Mouse (Mus musculus): ENCODE measurements at regions not wholly inside any gene's neighbourhood (a gene's known extent, or its start where the extent isn't known, plus 50 kb on each side); places are given as distances from the start of the nearest gene placed in this dataset.

DNA sequence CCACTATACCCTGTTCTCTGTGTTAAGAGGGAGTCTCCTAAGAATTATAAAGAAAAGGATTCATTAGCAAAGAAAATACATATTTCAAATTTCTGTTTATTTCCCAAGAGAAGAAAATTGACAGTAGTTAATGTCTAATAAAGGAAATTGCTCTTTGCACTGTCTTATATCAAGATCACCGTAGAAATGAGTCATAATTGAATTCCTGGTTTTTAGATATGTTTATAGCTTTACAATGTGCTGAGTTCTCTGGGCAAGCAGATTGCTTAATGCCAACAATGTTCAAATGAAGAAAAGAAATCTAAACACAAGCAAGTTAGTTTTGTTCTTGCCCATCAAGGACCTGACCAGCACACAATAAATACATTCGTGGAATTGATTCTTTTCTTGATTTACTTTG, 350.1 kb upstream of the Cited2 start:
- no peak for DNase-seq

DNA sequence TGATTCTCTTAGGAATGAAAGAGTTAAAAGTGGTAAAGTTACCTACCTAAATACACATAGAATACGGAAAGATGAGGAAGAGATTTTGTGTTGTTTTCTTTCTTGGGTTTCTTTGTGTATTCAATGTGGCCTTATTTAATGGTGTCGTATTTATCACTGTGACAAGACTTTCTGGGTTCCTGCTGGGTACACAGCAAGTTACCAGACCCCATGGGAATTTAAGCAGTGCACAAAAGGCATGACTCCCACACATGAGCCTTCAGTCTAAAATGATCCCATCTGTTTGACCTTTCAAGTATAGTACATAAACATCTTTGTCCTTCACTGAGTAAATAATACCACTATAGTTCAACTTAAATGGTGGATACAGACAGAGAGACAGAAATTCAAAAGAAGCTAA, 349.0 kb upstream of the Cited2 start:
- no peak for DNase-seq

DNA sequence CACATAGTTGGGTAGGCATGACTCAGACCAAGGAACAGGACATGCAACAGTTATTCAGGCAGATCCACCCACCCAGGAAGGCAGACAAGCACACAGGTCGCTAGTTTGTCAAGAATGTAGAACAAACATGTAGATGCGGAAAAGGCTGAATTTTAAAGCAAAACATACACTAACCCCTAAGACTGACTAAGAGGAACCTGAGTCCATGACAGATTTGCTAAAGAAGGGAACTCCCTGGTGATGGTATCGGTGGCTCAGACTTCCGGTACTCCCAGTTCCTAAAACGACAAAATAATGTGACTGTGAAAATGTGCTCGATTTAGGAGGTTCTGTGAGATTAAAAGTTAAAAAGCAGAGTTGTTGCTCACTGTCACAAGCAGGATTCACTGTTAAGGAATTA, 340.0 kb upstream of the Cited2 start:
- no peak for DNase-seq

DNA sequence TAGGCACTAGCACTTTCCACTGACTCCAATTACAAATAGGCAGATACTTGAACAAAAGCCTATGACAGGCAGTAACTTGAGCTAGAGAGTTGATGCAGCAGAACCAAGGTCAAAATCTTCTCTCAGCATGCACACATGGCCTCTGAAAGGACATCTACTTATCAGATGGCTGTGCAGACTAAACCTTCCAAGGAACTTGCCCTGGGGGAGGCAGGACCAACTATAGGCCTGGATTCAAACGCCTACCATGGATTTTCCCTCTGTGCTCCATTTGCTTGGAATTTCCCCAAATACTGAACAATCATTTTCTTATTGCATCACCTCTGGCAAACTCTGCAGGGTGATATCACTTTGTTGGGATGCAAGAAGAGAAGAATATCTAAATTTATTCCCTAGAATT, 337.8 kb upstream of the Cited2 start:
- no peak for DNase-seq

DNA sequence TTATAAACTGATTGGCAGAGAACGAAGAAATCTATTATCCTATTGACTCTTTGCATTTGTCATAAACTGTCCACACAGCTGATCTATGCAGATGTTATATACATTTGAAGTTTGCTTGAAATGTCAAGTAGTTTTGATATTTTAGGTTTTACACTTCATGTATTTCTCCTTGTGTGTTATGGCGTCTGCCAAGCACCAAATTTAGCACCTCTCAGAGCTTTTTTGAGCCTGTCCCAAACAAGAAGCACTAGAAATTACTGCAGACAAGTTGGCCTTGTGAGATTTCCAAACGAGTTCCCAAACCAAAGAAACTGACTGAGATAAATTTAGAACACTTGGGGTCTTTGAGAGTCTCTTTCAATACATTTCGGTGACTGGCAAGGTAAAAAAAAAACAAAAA, 335.7 kb upstream of the Cited2 start:
- no peak for DNase-seq

- DNase-seq, result no peak
These were observed 327.4 kb upstream of the Cited2 start for GRCm38 (mm10) chr10:17395495-17396224.

- no peak for DNase-seq
These were observed 319.1 kb upstream of the Cited2 start for GRCm38 (mm10) chr10:17403899-17404298.

DNA sequence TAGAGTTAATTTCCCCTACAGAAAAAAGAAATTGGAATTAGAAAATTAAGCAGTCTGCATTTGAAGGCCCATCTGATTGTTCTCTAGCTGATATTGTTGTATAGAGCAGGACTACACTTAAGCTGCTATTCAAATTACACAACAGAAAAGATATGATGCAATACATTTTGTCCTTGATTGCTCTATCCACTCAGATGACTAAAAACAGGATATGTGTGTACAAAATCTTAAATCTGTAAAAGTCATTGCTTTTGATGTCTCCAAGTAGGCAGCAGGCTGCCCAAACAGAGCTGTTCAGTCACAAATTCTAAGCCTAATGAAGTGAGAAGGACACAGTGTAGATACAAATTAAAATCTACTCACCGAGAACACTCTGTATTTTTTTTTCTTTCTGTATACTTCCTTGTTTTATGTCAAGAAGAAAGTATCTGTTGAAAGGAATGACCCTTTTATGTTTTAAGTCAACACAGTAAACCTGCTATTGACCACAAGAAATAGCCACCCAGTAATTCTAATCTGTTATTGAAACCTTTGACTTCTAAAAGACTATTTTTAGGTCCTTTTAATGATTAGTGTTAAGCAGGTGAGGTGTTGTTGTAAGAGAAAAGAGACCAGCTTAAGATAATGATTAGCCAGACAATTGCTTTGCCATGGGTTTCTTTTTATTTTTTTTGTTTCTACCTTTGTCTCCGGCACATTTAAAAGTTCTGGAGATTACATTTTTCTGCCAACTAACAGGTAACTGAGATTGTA, 315.0 kb upstream of the Cited2 start:
- no peak for DNase-seq

DNA sequence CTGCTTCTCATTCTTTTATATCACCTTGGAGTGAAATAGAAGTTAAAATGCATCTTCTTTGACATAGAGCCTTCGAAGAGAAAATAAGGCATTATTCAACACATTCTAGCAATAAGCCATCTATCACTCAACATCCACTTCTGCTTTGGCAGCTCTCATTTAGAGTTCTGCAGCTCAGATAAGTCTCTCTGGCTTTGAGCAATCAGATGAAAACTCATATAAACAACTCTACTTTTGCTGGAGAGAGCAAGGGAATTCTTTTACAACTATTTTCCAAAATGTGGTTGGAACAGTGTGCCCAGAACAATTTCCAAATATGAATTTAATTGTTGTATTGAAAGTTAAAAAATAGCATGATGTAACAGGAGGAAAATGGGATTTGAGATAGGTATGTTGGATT, 314.2 kb upstream of the Cited2 start:
- no peak for DNase-seq

- peak; percentile 47 to 68 for DNase-seq
These were observed 311.6 kb upstream of the Cited2 start for GRCm38 (mm10) chr10:17411300-17411987.

DNA sequence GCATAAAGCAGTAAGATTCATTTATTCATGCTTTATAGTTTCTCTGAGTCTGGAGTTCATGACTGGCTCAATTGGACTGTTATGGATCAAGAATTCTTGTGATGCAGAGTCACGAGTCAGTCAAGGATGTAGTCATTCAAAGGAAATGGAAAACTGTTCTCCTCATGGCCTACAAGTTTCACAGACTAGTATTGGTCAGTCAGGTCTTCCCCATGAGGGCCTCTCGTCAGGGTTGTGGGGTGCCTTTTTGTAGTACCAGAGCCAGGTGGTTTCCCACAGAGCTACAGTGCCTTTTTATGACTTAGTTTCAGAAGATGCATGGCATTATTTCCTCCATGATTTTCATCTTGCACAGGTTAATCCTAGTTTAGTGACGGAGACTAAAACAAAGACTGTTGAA, 307.9 kb upstream of the Cited2 start:
- DNase-seq, result no peak

DNA sequence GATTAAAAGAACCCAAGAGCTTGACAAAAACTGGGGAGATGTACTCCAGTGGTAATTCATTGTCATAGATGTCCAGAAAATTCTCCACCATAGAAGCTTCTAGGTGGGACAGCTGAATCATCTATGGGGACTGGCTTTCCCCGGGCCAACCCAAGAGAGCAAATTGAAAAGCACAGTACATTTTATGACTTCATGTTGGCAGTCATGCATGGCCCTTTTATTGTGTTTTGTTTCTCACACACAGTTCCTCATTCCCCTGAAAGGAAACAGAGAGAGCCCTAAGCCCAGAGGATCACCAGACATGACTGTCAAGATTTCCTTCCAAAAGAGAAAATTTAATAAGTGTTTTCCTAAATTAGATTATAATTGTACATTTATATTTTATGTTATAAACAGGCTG, 306.9 kb upstream of the Cited2 start:
- DNase-seq, result no peak

DNA sequence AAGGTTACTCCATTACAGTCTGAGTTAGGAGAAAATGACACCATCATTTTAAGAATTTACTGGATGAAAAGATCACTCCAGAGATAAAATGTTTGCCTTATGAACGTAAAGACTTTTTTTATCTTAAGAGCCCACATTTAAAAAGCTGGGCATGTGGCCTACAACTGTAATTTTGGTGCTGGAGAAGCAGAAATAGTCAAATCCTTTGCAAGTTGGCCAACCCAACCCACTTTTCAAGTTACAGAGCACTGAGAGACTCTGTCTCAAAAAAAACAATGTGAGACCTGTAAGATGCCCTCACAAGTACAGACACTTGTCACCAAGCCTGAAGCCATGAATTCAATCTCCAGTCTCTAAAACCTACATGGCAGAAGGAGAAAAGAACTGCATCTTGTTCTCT, 305.6 kb upstream of the Cited2 start:
- DNase-seq, result no peak

GRCm38 (mm10) chr10:17418227-17418685, 304.8 kb upstream of the Cited2 start:
- peak; percentile 6 to 44 for DNase-seq

GRCm38 (mm10) chr10:17423584-17424278, 299.3 kb upstream of the Cited2 start:
- peak; percentile 39 to 61 for DNase-seq

GRCm38 (mm10) chr10:17426197-17426596, 296.8 kb upstream of the Cited2 start:
- no peak for DNase-seq

- DNase-seq, result no peak
These were observed 295.7 kb upstream of the Cited2 start for GRCm38 (mm10) chr10:17427316-17427715.

DNA sequence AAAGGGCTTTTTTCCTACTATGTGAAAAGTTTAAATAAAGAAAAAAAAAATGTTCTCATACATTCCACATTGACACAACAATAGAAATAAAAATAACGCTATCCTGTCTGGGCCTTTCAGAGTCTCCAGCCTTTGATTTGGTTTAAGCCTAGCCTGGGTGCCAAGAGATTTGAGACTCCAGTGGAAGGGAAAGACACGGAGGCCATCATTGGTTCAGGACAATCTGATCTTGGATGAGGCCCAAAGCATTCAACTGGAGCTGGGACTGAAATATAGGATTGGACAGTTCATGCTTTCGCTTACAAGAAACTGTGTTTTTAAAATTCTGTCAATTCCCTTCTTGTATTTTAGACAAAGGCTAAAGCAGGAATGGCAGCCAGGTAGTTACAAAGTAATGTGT, 294.7 kb upstream of the Cited2 start:
- DNase-seq, result peak; percentile 8 to 47

DNA sequence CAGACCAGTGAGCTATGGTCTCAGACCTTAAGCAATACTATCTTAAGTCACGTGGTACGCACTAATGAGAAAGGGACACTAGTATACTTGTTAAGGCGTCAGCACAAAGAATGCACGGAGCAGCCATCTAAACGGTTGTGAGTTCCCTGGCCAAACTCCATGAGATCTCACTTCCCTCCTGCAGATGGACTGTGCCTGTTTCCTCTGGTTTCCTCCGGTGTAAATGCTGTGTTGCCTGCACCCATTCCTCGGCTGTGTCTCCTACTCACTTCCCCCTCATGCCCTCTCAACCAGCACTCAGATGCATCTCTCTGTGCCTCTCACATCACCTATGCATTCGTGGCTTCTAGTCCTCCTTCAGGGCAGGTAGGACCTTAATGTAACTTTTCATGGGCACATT, 291.9 kb upstream of the Cited2 start:
- no peak for DNase-seq

GRCm38 (mm10) chr10:17434098-17434497, 288.9 kb upstream of the Cited2 start:
- no peak for DNase-seq

DNA sequence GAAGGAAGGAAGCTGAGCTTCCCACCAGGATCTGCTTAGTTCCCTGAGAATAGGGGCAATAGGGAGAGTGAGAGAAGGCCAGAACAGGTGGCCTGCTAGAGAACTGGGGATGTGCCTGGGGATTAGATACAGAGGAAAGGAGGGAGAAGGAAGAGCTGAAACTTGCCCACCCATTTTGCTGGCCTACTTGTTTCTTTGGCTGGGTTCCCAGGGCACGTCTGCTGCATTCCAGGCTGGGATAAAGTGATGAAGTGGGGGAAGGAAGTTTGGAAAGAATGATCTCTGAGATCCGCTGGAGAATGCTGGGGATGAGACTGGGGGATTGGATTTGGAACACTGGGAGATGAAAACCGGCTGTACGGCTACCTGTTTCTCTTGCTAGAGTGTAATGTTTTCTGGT, 272.8 kb upstream of the Cited2 start:
- peak in 1 of 2 experiments; percentile 11 for DNase-seq

DNA sequence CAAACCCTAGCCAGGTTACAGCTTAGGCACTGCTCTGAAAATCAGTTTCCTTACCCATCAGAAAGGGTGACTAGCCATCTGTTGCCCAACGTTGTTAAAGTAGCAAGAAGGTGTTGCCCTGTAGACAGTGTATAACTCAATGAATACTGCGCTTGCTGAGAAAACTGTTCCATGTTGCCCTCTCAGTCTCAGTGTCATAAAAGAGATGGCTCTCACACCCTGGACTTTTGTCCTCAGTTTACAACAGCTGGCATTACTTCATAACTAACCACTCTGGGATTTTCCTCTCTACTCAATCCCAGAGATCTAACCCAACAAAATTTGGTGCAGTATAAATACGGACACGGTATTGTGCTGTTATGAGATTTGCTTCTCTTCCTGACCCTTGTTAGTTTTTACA, 252.1 kb upstream of the Cited2 start:
- no peak for DNase-seq

GRCm38 (mm10) chr10:17472536-17472935, 250.5 kb upstream of the Cited2 start:
- no peak for DNase-seq
